Mouse (Mus musculus): ENCODE data around the gene Sema4f. TPM values are rescaled to one million over a fixed set of nuclear protein-coding genes. Genes with fewer than 3 reads are reported as not detected.
A peak's percentile ranks its signal among the peaks of the same experiment; 100 is the strongest.

The Sema4f gene
- total RNA-seq (2014; fragmentation: Nextera tagmentation) (not detected in 2 replicates), total RNA-seq (2017) (not detected in 2 replicates)

DNA sequence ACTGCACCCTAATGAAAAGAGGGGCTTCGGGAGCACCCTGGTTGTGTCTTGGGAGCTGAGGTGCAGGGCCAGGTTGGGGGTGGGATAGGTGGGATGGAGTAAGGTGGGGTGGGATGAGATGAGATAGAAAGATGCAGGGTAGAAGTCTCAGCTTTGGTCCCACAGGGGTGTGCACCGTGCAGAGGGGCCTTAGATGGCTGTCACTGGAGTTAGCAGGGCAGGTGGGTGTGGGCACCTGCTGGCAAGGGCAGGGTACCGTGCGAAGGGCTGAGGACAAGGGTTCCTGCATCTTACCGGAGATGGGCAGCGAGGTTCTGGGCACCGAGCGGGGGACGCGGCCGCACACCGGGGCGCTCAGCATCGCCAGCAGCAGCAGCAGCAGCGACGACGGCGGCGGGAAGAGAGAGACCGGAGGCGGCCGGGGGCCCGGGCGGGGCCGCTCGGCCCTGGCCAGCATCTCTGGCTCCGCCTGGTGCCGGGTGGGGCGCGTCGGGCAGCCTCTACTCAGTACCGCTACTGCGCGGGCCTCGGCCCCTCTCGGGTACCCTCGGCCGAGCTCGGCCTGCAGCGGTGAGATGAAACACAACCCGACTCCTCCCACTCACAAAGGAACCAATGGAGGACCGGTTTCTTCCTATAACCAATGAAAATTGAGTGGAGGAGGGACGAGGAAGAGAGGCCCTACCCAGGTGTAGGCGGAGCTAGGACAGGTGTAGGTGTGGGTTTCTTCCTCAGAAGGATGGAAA lies at the start of gene Sema4f:
TSS of gene Sema4f (minus strand) at position 603 of the 746 bp plus-strand sequence.
- peak; percentile 74 for ATAC-seq (replicated peaks; ENCODE audit: poor library complexity, severe bottlenecking)

DNA sequence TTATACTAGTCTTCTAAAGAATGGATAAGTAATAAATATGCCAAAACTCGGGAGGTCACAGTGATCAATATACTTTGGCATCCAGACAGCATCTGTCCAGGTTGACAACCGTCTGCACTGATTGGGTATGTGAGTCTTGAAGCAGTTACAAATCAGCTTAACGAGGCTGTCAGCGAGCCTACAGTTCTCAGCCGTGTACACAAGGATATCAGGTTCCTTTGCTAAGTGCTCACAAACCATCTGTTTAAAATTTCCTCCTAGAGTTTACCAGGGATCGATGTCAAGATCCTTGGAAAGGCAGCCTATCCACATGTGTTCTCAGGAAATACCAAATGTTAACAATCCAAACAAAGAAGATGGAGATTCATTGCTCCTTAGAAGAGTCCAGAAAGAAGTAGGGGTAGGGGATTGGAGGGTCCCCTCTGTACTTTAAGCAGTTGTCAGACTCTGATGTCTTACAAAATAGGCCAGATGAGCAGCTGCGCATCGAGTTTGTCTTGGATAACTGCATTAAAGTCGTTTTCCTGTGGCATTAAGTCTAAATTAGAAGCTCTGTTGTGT lies 47.9 kb upstream of the Sema4f start:
- ATAC-seq (replicated peaks; ENCODE audit: poor library complexity, severe bottlenecking): no peak

- ATAC-seq (replicated peaks; ENCODE audit: poor library complexity, severe bottlenecking): peak; percentile 96
Observed at GRCm38 (mm10) chr6:82971031-82971430, 31.5 kb upstream of the Sema4f start.

GRCm38 (mm10) chr6:82969249-82970084 lies 29.9 kb upstream of the Sema4f start:
- ATAC-seq (replicated peaks; ENCODE audit: poor library complexity, severe bottlenecking): no peak

DNA sequence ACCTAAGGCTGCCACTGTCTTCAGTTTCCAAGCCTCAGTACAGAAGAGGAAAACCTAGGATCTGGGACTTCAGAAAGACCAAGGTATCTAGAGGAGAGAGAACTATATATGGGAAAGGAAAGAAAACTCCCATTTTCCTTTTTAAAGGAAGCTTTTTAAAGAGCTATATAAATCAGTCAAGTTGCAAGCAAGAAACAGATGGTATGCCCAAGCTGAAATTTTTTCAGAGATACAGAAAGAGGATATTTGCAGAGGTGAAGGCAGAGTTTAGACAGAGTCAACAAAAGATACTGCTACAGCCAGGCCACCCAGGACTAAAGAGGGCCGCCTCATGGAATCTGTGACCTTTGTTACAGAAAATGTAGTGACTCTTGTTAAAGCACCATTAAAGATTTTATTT lies 22.1 kb upstream of the Sema4f start:
- ATAC-seq (replicated peaks; ENCODE audit: poor library complexity, severe bottlenecking): no peak

DNA sequence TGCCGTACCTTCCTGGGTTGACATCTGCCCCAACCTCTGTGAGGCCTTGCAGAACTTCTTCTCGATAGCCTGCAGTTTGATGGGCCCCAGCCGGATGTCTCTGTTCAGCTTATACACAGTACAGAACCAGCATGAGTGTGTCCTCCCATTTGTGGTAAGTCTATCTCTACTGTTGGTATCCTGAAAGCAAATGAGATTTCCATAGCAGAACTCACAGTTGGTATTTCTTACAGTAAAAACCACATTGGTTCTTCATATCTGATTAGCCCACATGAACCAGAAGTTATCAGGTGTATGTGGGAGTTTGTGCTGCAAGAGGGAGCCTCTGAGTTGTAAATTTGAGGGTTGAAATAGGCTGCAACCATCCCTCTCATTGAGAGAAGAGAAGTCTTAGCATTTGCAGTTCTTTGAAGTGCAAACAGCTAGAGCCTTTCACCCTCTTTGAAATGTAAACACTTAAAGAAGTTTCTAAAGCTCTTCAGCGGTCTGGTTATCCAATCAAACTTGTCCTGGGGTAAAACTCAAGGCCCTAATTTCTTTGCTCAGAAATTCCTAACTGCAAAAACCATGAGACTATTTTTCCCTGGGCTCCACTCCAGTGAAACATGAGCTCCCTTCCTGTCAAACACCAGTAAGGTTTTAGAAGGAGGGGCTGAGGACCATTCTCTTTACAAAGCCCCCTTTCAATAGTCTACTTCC lies 17.1 kb upstream of the Sema4f start:
- no peak for ATAC-seq (replicated peaks; ENCODE audit: poor library complexity, severe bottlenecking)

- ATAC-seq (replicated peaks; ENCODE audit: poor library complexity, severe bottlenecking): no peak
Observed at GRCm38 (mm10) chr6:82946651-82947050, 7.1 kb upstream of the Sema4f start, which contains the start of gene M1ap. Gene M1ap (plus strand): TSS chr6:82946902.

DNA sequence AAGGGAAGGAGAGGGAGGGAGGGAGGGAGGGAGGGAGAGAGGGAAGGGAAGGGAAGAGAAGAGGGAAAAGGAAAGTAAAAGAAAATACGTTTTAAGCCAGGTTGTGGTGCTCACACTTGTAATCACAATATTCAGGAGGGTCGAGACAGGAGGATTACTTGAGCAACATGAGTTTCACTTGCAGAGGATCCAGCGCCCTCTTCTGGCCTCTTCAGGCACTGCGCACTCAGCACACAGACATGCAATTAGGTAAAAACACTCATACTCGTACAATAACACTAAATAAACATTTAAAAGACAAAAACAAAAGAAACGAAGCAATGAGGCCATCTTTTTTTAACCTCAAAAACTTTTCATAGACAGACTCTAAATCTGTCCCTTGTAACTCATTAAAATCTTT lies 6.2 kb upstream of the Sema4f start:
- ATAC-seq (replicated peaks; ENCODE audit: poor library complexity, severe bottlenecking): no peak; the same call in 1 of the 2 replicates

- peak; percentile 75 for ATAC-seq (replicated peaks; ENCODE audit: poor library complexity, severe bottlenecking)
Observed at GRCm38 (mm10) chr6:82940765-82941164, 1.2 kb upstream of the Sema4f start.

GRCm38 (mm10) chr6:82934616-82935230 lies 4.8 kb downstream of the Sema4f start:
- no peak for ATAC-seq (replicated peaks; ENCODE audit: poor library complexity, severe bottlenecking)

DNA sequence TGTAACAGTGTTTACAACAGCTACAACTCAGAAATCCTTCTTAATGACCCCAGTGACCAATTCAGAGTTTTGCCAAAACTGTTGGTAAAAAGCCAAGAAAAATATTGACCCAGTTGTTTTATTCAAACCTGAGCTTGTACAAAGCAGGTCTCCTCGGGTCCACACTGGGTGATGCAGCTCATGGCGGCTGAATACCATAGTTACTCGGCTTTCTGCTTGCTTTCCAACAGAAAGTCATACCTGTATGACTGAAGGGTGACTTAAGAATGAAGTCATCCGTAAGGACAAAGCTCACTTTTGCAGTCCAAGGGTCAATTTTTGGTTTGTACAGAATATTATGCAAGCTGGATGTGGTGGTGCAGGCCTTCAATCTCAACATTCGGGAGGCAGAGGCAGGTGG lies 12.0 kb downstream of the Sema4f start:
- no peak for ATAC-seq (replicated peaks; ENCODE audit: poor library complexity, severe bottlenecking)

- ATAC-seq (replicated peaks; ENCODE audit: poor library complexity, severe bottlenecking): no peak
Observed at GRCm38 (mm10) chr6:82926528-82926927, 13.0 kb downstream of the Sema4f start.

DNA sequence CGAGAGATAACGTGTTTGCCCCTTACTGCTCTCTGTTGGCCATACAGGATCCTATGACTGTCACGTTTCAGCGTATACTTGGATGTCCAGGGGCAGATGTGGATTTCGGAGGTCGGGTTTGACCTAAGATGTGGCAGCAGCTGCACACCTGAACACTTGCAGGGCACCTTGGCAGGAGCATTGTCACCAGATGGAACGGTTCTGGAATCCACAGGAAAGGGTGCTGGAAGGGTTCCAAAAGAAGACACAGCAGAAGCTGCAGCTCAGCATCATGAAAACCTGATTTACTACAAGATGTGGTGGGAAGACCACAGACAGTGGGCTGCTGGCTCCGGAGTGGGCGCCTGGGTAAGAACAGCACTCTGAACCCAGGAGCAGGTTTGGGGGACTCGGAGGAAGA lies 13.5 kb downstream of the Sema4f start:
- ATAC-seq (replicated peaks; ENCODE audit: poor library complexity, severe bottlenecking): no peak

DNA sequence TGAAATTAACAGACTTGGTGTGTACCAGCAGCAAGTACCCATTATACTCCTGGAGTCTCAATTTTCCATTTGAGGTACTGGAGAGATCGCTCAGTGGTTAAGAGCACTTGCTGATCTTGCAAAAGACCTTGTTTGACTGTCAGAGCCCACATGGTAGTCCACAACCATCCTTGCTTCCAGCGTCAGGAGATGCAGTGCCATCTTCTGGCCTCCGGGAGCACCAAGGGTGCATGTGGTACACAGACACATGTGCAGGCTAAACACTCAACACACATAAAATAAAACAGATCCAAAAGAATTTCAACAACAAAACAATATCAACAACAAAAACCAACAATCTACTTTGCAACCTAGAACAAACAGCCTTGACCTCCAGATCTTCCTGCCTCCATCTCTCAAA lies 14.6 kb downstream of the Sema4f start:
- ATAC-seq (replicated peaks; ENCODE audit: poor library complexity, severe bottlenecking): no peak

- ATAC-seq (replicated peaks; ENCODE audit: poor library complexity, severe bottlenecking): no peak
Observed at GRCm38 (mm10) chr6:82921426-82922224, 17.9 kb downstream of the Sema4f start.

GRCm38 (mm10) chr6:82919520-82919919 lies 20.0 kb downstream of the Sema4f start:
- ATAC-seq (replicated peaks; ENCODE audit: poor library complexity, severe bottlenecking): 0 out of 2 replicates have a peak, but pooled peaks have one; percentile 2

- no peak for ATAC-seq (replicated peaks; ENCODE audit: poor library complexity, severe bottlenecking)
Observed at GRCm38 (mm10) chr6:82918371-82918770, 21.2 kb downstream of the Sema4f start.

DNA sequence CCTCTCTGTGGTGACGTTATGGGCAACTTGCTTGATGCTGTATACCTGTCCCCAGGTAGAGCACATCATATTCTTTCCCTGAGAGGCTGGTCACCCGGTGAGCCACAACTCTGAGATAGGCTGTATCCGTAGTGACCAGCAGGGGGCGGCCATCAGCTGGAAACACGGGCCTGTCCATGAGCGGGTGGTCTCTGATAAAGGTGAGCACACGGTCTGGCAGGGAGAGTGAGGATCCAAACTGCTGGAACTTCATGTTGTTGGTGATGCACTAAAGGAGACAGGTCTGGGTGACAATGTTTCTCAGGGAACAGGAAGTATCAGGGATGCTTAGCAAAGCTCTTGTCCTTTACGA lies 21.8 kb downstream of the Sema4f start:
- peak; percentile 34 for ATAC-seq (replicated peaks; ENCODE audit: poor library complexity, severe bottlenecking)

DNA sequence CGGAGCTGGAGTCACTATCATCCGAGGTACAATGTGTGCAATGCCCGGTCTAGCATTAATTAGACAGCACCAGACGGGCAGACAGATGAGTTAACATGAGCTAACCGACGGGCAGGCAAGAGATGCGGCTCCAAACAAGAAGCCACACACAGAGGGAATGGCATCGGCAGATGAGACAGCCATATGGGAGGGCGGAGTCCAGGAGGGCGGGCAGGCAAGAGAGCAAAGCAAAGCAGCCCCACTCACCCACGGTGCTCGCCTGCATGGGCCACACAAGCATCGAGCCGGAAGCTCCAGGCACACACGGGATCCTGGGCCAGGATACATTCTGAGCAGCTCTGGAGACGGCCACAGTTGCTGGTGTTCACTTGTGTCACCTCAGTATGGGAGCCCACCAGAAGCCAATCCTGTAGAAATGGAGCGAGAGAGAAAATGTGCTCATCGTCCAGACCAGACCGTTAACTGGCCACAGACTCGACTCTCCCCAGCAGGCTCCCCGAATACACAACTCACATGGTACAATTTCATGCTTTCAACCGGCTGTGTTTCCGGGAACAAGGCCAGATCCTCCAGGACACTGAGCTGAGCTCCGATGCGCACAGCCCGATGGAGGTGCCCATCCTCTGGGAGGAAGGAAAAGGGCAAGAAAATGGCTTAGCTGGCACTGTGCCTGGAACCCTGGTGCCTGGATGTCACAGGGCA lies 22.3 kb downstream of the Sema4f start:
- ATAC-seq (replicated peaks; ENCODE audit: poor library complexity, severe bottlenecking): no peak
